Mouse (Mus musculus): Measurements from ENCODE around the gene Mecom.

DNA sequence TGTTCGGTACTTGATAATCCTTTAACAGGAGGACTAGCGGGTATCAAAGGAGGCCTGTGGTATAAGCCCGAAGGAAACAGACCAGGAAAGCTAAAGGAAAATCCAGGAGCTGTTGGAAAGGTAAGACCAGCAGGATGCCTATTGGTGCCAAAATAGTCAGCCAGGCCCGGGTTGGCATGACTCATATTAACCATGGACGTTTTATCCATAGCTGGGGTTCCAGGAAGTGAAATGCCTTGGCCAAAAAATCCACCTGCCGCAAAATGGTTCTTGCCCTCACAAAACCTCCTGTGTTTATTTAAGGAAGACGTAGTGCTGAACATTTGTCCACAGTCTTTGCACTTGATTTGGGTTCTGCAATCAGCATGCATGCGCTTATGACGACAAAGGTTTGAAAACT is 567.3 kb downstream of the Mecom start:
- no peak for TF ChIP-seq CTCF (IDR thresholded peaks at IDR 0.05; ENCODE audit: borderline replicate concordance, insufficient read depth, low read length)
- no peak for TF ChIP-seq POLR2A (IDR thresholded peaks at IDR 0.05; ENCODE audit: low read depth, low read length)
